In genomic region chr5:119338711-119339110, GRCm38 (mm10) we compare ENCODE assay signal across 25 mouse cellular contexts.
DNase-seq lines count a peak whose midpoint lies in the region; ATAC-seq and TF ChIP-seq lines count a peak whose summit lies in the region.
"Had no signal": no experiment of that assay in that cellular context is flagged by ENCODE, and none has a peak within 500 bp of the region (broad histone marks: within the 10 kb centered on the region; RNA-seq: fewer than 3 reads in every experiment).

No protein-coding gene starts in this region.

- TF ChIP-seq CTCF in liver, adult 2 months (IDR thresholded peaks at IDR 0.05; ENCODE audit: low read depth, low read length), result no peak

- no peaks in the 10 kb centered on the region for H3K36me3 ChIP-seq in liver, adult 2 months (ENCODE audit: control insufficient read depth, insufficient read depth, low read length)
- H3K36me3 ChIP-seq in liver, embryonic 11.5 days (ENCODE audit: control insufficient read depth, insufficient read depth, low read length), result no peaks in the 10 kb centered on the region
- H3K36me3 ChIP-seq: embryonic facial prominence, embryonic 12.5 days; embryonic facial prominence, embryonic 15.5 days; heart, embryonic 10.5 days; heart, embryonic 13.5 days; hindbrain, embryonic 12.5 days; hindbrain, embryonic 15.5 days had no signal

- TF ChIP-seq POLR2A in liver, adult 2 months (IDR thresholded peaks at IDR 0.05; ENCODE audit: extremely low read depth, insufficient read depth, low read length), result no peak

- no peaks in the 10 kb centered on the region for H3K9me3 ChIP-seq in liver, embryonic 11.5 days (ENCODE audit: control insufficient read depth, low read length)
- H3K9me3 ChIP-seq: embryonic facial prominence, embryonic 12.5 days; embryonic facial prominence, embryonic 15.5 days; heart, embryonic 10.5 days; heart, embryonic 13.5 days; hindbrain, embryonic 12.5 days; hindbrain, embryonic 15.5 days had no signal

- H3K79me2 ChIP-seq in liver, adult 2 months (ENCODE audit: control insufficient read depth, insufficient read depth, low read length), result no peaks in the 10 kb centered on the region

- H3K4me2 ChIP-seq in liver, embryonic 11.5 days, result no peak overlapping the region
- H3K4me2 ChIP-seq: embryonic facial prominence, embryonic 12.5 days; embryonic facial prominence, embryonic 15.5 days; heart, embryonic 13.5 days; hindbrain, embryonic 12.5 days; hindbrain, embryonic 15.5 days had no signal

- 16% methylated on average over 6 of the region's 6 CpGs for WGBS in liver, adult 2 months
- WGBS in liver, embryonic 11.5 days, result 84% methylated on average over 6 of the region's 6 CpGs

- H3K4me3 ChIP-seq in liver, adult 2 months (ENCODE audit: insufficient read depth, low read depth, low read length), result no peak overlapping the region
- no peak overlapping the region for H3K4me3 ChIP-seq in liver, embryonic 11.5 days (ENCODE audit: low read depth, low read length)
- H3K4me3 ChIP-seq: embryonic facial prominence, embryonic 12.5 days; embryonic facial prominence, embryonic 15.5 days; heart, adult 2 months; heart, embryonic 10.5 days; heart, embryonic 13.5 days; hindbrain, embryonic 12.5 days; hindbrain, embryonic 15.5 days had no signal

- no peaks in the 10 kb centered on the region for H3K27me3 ChIP-seq in liver, adult 2 months (ENCODE audit: control insufficient read depth, insufficient read depth, low read length)
- H3K27me3 ChIP-seq in liver, embryonic 11.5 days (replicated peaks; ENCODE audit: control insufficient read depth, insufficient read depth, low read length), result no peaks in the 10 kb centered on the region
- H3K27me3 ChIP-seq: embryonic facial prominence, embryonic 12.5 days; embryonic facial prominence, embryonic 15.5 days; hindbrain, embryonic 15.5 days had no signal

- no peak for ATAC-seq in liver, embryonic 11.5 days (replicated peaks; ENCODE audit: low FRiP score)
- ATAC-seq: activated CD4-positive, CD25-positive, alpha-beta regulatory T cell, adult 4 months; forebrain, embryonic 14.5 days; forebrain, postnatal 0 days; intestine, postnatal 0 days had no signal

- DNase-seq in adrenal gland, adult (ENCODE audit: inconsistent age in 2 of 2, low spot score in 1 of 2), result peak; percentile 74 to 90
- DNase-seq in adrenal gland, postnatal 4 days (ENCODE audit: low spot score in 2 of 2), result no peak
- peak; percentile 24 for DNase-seq in gastrocnemius, adult 18-20 months (ENCODE audit: low spot score)
- no peak for DNase-seq in gastrocnemius, postnatal 10 days
- peak; percentile 97 for DNase-seq in liver, adult 2 months (ENCODE audit: extremely low read depth, low read depth, low spot score)
- DNase-seq in liver, embryonic 11.5 days (ENCODE audit: low spot score), result no peak
- DNase-seq in skeletal muscle tissue, adult 2 months (ENCODE audit: low read depth, low spot score), result peak; percentile 21
- DNase-seq in layer of hippocampus, adult 8-10 months (ENCODE audit: low spot score in 2 of 2), result no peak
- DNase-seq: cerebellum, adult 11 months; cerebellum, adult 2 months; cerebellum, adult 9-11 months; cerebellum, postnatal 25 days; forebrain, postnatal 0 days; gastrocnemius, postnatal 14 days; heart, adult 2 months; heart, postnatal 14 days had no signal

- no peak overlapping the region for H3K9ac ChIP-seq in liver, adult 2 months (ENCODE audit: low read depth, low read length)
- no peak overlapping the region for H3K9ac ChIP-seq in liver, embryonic 11.5 days (ENCODE audit: low read depth, low read length)
- H3K9ac ChIP-seq: embryonic facial prominence, embryonic 12.5 days; embryonic facial prominence, embryonic 15.5 days; forebrain, postnatal 0 days; heart, embryonic 13.5 days; hindbrain, embryonic 12.5 days; hindbrain, embryonic 15.5 days had no signal

- peaks cover 4% of the 10 kb centered on the region; the same call in 1 of the 2 replicates for H3K4me1 ChIP-seq in liver, adult 2 months (ENCODE audit: control insufficient read depth, insufficient read depth, low read length)
- H3K4me1 ChIP-seq in liver, embryonic 11.5 days (replicated peaks; ENCODE audit: control insufficient read depth, insufficient read depth, low read length), result no peaks in the 10 kb centered on the region
- H3K4me1 ChIP-seq: embryonic facial prominence, embryonic 12.5 days; embryonic facial prominence, embryonic 15.5 days; heart, embryonic 13.5 days; hindbrain, embryonic 12.5 days; hindbrain, embryonic 15.5 days had no signal

- peak overlapping the region; percentile 55 for H3K27ac ChIP-seq in liver, adult 2 months (replicated peaks; ENCODE audit: insufficient read depth, low read depth, low read length)
- no peak overlapping the region for H3K27ac ChIP-seq in liver, embryonic 11.5 days (ENCODE audit: low read depth, low read length)
- H3K27ac ChIP-seq: embryonic facial prominence, embryonic 12.5 days; embryonic facial prominence, embryonic 15.5 days; heart, adult 2 months; heart, embryonic 10.5 days; heart, embryonic 13.5 days; hindbrain, embryonic 12.5 days; hindbrain, embryonic 15.5 days had no signal

Comparison
In these comparisons a context has a peak if more than half of its experiments do, and no peak if none do; other contexts are left out.
1. DNase-seq: peak in adrenal gland, adult (2 of 2), gastrocnemius, adult 18-20 months (single experiment), liver, adult 2 months (single experiment) and skeletal muscle tissue, adult 2 months (single experiment); none in adrenal gland, postnatal 4 days (0 of 2), gastrocnemius, postnatal 10 days (single experiment), liver, embryonic 11.5 days (single experiment) and layer of hippocampus, adult 8-10 months (0 of 2).